Mouse (Mus musculus): ENCODE measurements around the gene Nebl. TPM values are rescaled to one million over a fixed set of nuclear protein-coding genes. Genes with fewer than 3 reads are reported as not detected.

The Nebl gene
- polyA plus RNA-seq, 1 experiment from 2014 or later = 5.8 TPM

Small RNAs within 50 kb of the gene (microRNA-seq; reads per million reads assigned to microRNA genes)
- gene Mir6419 = not detected
